Mouse (Mus musculus) adrenal gland, adult 18-20 months (tissue): ENCODE results near the gene Prr15. TPM values are rescaled to one million over a fixed set of nuclear protein-coding genes. Genes with fewer than 3 reads are reported as not detected.

Experiments
- total RNA-seq, 2 experiments: library from RNA; stranded (reverse); gene quantifications; 1 replicate in 1 of 2; 2 replicates in 1 of 2; pipeline ENCODE4 v1.2.3; 2021

Gene Prr15
- total RNA-seq, 2 experiments from 2014 or later = 2.0 to 11.4 TPM

Other genes with a start within 250 kb of the Prr15 start
- 1 to 10 TPM; 1.1 to 2.9 TPM for gene Wipf3, start 103.8 kb downstream of the Prr15 start, total RNA-seq
- gene Scrn1, start 240.7 kb downstream of the Prr15 start, total RNA-seq = 10 to 100 TPM; 25.1 to 31.1 TPM